Mouse (Mus musculus): ENCODE data around the gene Sem1. TPM values are rescaled to one million over a fixed set of nuclear protein-coding genes. Genes with fewer than 3 reads are reported as not detected.
"Not testable (repeated sequence)": the region's sequence is repeated elsewhere in the genome, so short reads cannot be mapped to it uniquely, and the experiment has no call there.

Sem1 gene
- 10 to 100 TPM; 55.3 to 59.5 TPM for total RNA-seq (2021)
- long read RNA-seq, experiment 1, transcript Sem1-201 (3 exons, 1,472 nt), result major isoform, 58 of 63 reads
- long read RNA-seq, experiment 1, partial matches to known transcripts, result 2 of 63 reads
- long read RNA-seq, experiment 1, other reads (novel, unspliced or antisense), result 3 of 63 reads
- long read RNA-seq, experiment 2, transcript Sem1-201 (3 exons, 1,472 nt), result major isoform, 169 of 179 reads
- long read RNA-seq, experiment 2, partial matches to known transcripts, result 7 of 179 reads
- long read RNA-seq, experiment 2, other reads (novel, unspliced or antisense), result 3 of 179 reads

- peak; percentile 88 to 94 for DNase-seq (ENCODE audit: low spot score in 2 of 2)
These were observed at the start of gene Sem1 for GRCm38 (mm10) chr6:6578304-6579149. Sem1 (minus strand) TSS chr6:6578663.

- DNase-seq (ENCODE audit: low spot score in 2 of 2), result no peak
These were observed 44.6 kb upstream of the Sem1 start for GRCm38 (mm10) chr6:6622846-6623749.

- no peak for DNase-seq (ENCODE audit: low spot score in 2 of 2)
These were observed 25.4 kb upstream of the Sem1 start for GRCm38 (mm10) chr6:6603561-6604544.

GRCm38 (mm10) chr6:6586313-6586712 lies 7.8 kb upstream of the Sem1 start:
- no peak for DNase-seq (ENCODE audit: low spot score in 2 of 2)

GRCm38 (mm10) chr6:6581849-6582248 lies 3.4 kb upstream of the Sem1 start:
- DNase-seq (ENCODE audit: low spot score in 2 of 2), result no peak

- no peak for DNase-seq (ENCODE audit: low spot score in 2 of 2)
These were observed 650 bp downstream of the Sem1 start for GRCm38 (mm10) chr6:6577741-6578284.

GRCm38 (mm10) chr6:6577291-6577690 lies 1.2 kb downstream of the Sem1 start:
- DNase-seq (ENCODE audit: low spot score in 2 of 2), result no peak

- DNase-seq (ENCODE audit: low spot score in 2 of 2), result no peak
These were observed 2.7 kb downstream of the Sem1 start for GRCm38 (mm10) chr6:6575796-6576195.

GRCm38 (mm10) chr6:6568436-6568835 lies 10.0 kb downstream of the Sem1 start:
- no peak for DNase-seq (ENCODE audit: low spot score in 2 of 2)

- DNase-seq (ENCODE audit: low spot score in 2 of 2), result no peak
These were observed 14.8 kb downstream of the Sem1 start for GRCm38 (mm10) chr6:6563691-6564090.

- DNase-seq (ENCODE audit: low spot score in 2 of 2), result no peak
These were observed 15.7 kb downstream of the Sem1 start for GRCm38 (mm10) chr6:6562716-6563115.

GRCm38 (mm10) chr6:6557647-6558046 lies 20.8 kb downstream of the Sem1 start:
- no peak for DNase-seq (ENCODE audit: low spot score in 2 of 2)

- no peak for DNase-seq (ENCODE audit: low spot score in 2 of 2)
These were observed 26.5 kb downstream of the Sem1 start for GRCm38 (mm10) chr6:6552006-6552405.

- no peak for DNase-seq (ENCODE audit: low spot score in 2 of 2)
These were observed 30.5 kb downstream of the Sem1 start for GRCm38 (mm10) chr6:6547997-6548396.

GRCm38 (mm10) chr6:6544255-6544645 lies 34.2 kb downstream of the Sem1 start:
- peak; percentile 38 to 63 for DNase-seq (ENCODE audit: low spot score in 2 of 2)

GRCm38 (mm10) chr6:6543606-6544254 lies 34.7 kb downstream of the Sem1 start:
- no peak for DNase-seq (ENCODE audit: low spot score in 2 of 2)

- no peak for DNase-seq (ENCODE audit: low spot score in 2 of 2)
These were observed 36.3 kb downstream of the Sem1 start for GRCm38 (mm10) chr6:6542133-6542532.

- DNase-seq (ENCODE audit: low spot score in 2 of 2), result no peak
These were observed 41.5 kb downstream of the Sem1 start for GRCm38 (mm10) chr6:6536781-6537466.

- DNase-seq (ENCODE audit: low spot score in 2 of 2), result not testable (repeated sequence)
These were observed 42.1 kb downstream of the Sem1 start for GRCm38 (mm10) chr6:6536359-6536758.
